Mouse (Mus musculus) testis, adult 10 weeks (tissue): Measurements from ENCODE around the gene Kremen1. TPM values are rescaled to one million over a fixed set of nuclear protein-coding genes. Genes with fewer than 3 reads are reported as not detected.

Experiments
- polyA plus RNA-seq: library from polyadenylated mRNA; stranded (reverse); fragments of 350-450 nt; fragmentation: Illumina TruSeq; extraction: RNeasy Lipid Tissue Mini Kit (QIAGEN cat#74804); gene quantifications from one replicate; pipeline ENCODE4 v1.2.3, GENCODE M21; 2014; ENCODE audit warnings: low read depth, low replicate concordance

The Kremen1 gene
- 2.7 TPM for polyA plus RNA-seq

GRCm38 (mm10) chr11:5261508-5262392 lies at the start of gene Kremen1:
Kremen1 (minus strand) TSS chr11:5261558.

DNA sequence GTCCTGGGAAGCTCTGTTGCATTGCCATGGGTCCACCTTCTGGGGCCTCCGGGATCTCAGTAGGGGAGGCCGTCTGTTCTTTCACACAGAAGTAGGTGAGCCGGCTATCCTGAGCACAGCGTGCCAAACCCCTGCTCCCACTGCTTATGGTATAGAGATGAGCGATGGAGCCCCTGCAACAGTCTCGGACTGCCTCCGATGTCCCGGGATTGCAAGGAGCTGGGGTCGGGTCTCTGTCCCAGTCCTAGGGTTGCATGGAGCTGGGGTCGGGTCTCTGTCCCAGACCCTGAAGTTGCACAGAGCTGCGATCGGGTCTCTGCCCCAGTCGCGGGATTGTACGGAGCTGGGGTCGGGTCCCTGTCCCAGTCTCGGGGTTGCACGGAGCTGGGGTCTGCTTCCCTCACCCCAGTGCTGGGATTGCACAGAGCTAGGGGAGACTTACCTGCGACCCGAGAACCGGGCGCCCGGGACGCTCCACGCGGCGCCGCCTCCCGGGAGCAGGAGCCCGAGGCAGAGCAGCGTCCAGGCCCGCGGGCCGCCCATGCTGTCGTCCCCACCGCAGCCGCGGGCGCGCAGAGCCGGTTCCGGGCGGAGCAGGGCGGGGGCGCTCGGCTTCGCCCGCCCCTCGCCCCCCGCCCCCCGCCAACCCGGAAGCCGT lies 109.5 kb downstream of the Kremen1 start, which contains the start of gene Emid1:
Gene Emid1 (minus strand): TSS at position 578 of the 658 bp plus-strand sequence.

Other genes starting within 250 kb of the Kremen1 start
- 0.52 TPM for gene Rasl10a, start 203.4 kb downstream of the Kremen1 start, polyA plus RNA-seq
- 8.9 TPM for gene Gas2l1, start 196.2 kb downstream of the Kremen1 start, polyA plus RNA-seq
- gene Rhbdd3, start 162.6 kb downstream of the Kremen1 start, polyA plus RNA-seq = 11.9 TPM
- 359 TPM for gene Ewsr1, start 162.3 kb downstream of the Kremen1 start, polyA plus RNA-seq
- 0.35 TPM for gene Emid1, start 109.3 kb downstream of the Kremen1 start, polyA plus RNA-seq
- 6.0 TPM for gene Znrf3, start 183.3 kb upstream of the Kremen1 start, polyA plus RNA-seq